Mouse (Mus musculus) c-Kit-positive CD71-negative TER-119-negative erythroid progenitor cells, embryonic 14.5 days (primary cell): ENCODE results near the gene Mtg1.

Experiments
- DNase-seq: peaks from one replicate; pipeline ENCODE4 v3.0.0-alpha.2; 2013; ENCODE audit warnings: low read depth

The Mtg1 gene

DNA sequence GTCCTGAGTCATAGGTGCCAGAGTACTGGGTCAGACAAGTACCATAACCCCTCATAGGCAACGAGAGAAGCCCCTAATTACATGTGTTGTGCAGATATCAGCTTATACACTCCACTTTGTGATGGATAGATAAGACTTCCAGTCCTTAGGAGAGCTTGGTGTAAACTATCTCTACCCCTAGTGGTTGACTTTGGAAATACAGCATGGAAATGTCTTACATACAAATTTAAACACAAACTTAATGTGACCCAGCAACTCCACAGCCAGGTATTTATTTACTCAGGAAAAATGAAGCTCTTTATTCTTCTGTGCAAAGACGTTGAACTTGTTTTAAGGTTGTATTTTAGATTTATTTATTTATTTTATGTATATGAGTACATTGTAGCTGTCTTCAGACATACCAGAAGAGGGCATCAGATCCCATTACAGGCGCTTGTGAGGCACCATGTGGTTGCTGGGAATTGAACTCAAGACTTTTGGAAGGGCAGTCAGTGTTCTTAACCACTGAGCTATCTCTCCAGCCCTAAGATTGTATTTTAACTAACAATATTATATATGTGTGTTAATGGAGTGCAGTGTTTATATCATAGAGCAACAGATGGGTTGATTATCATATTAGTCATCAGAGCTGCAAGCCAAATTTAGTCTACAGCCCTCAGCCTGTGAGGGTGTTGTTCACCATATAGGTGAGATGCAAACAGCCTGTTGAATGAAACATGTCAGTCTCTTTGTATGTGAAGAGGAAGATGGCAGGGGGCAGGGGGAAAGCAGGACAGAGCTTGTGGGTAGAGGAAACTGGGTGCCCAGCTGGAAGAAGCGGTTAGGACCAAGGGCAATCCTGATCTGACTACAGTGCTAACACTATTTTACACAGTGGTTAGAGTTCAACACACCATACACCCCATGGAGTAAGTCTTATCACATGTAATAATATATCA lies 51.3 kb downstream of the Mtg1 start:
- DNase-seq = peak; percentile 49

DNA sequence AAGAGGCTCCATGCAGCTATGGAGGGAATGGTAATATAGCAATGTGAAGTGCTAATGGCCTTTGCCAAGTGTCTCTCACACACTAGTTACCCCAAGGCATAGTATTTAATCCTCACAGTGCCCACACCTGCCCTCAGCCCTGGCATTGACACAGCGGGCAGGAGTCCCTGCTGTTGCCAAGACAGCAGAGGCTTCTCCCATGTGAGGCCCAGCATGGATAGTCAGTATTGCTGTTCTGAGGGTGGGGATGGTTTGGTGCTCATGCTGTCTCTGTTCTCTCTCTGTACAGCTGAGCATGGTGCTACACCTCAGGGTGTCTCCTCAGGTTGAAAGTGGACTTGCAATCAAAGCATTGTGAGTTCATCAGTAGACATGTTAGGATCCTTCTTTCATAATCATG lies 53.1 kb downstream of the Mtg1 start:
- DNase-seq = no peak

DNA sequence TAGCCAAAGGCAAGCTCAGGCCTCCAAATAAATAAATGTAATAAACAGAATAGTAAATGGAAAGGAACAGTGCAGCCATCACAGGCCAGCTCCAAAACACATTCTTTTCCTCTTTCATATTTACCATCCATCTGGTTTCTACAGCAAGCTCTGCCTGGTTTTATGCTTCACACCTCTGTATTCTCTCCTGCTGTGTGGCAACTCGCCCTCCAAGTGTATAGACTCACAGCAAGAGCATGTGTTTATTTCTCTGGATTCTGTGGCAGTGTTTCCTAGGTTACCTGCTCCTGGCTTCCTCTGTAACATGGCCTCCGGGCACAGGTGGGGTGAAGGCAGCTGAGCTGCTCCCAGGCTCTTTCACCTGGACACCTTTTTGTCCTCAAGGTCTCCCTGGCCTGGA lies 55.1 kb downstream of the Mtg1 start:
- DNase-seq = no peak

DNA sequence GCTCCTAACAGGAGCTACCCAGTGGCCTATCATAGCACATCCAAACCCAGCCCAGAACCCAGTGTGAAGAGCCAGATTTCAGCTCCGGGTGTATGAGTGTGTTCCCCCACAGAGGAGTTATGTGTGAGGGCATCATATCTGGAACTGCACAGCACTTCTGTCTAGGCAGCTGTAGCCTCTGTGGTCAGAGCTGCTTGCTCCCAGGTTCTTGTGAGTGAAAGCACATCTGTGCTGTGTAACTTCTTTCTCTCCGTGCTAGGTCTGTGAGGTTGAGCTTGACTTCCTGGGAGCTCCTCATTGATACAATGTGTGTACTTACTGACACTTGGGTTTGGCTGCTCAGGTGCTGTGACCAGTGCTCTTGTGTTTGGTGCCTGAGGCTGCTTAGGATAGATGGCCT lies 55.5 kb downstream of the Mtg1 start:
- DNase-seq = no peak

DNA sequence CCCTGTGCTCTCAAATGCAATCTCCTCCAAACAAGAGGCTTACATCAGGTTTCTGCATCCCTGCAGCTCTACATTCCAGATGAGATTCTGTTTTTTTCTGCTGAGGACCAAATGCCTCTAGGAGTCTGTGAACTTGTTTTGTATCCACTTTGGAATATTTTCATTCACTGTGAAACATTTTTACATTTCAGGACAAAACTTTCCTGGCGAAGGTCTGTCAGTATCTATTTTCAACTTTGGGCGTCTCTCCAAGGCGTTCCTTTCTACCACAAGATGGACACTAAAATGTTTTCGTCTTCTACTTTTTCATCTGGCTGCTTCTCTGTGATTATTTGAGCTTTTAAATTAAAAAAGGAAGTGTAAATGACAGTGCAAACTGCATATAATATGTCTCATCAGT lies 56.7 kb downstream of the Mtg1 start:
- no peak for DNase-seq

DNA sequence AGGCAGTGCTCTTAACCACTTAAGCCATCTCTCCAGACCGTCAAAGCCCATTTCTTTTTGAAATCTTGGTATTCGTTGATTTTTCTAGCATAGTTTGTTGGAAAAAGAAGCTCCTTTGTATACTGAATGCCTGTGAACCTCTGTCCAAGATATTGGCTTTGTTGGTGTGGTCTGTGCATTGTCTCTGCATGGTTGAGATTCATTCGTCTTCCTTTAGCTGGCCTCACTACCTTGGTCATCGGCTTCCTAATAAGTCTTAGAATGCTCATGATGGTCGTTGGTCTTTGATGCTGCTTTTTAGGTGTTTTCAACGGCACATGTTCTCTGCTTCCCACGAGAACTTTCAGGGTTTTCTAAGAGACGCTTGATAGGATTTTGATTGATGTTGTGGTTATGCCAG lies 58.6 kb downstream of the Mtg1 start:
- no peak for DNase-seq
